Mouse (Mus musculus) midbrain, embryonic 14.5 days (tissue): ENCODE results near the gene Umad1. TPM values are rescaled to one million over a fixed set of nuclear protein-coding genes. Genes with fewer than 3 reads are reported as not detected.

Experiments
- ATAC-seq: fragments of 200-750 bp; cut with Nextera tagmentation; 2 replicates; pipeline ENCODE4 v1.8.0; 2017; ENCODE audit warnings: moderate number of reproducible peaks, moderate library complexity; ENCODE audit not compliant: low FRiP score, low TSS enrichment
- DNase-seq: peaks from one replicate; pipeline ENCODE4 v3.0.0-alpha.2; 2015
- H3K27ac ChIP-seq: fragments of 300-500 bp; sonication (generic); replicated peaks from 2 replicates; pipeline ENCODE4 v1.5.1; 2014; ENCODE audit warnings: mild to moderate bottlenecking, low read depth, low read length, moderate library complexity
- H3K27me3 ChIP-seq: fragments of 300-500 bp; sonication (generic); 2 replicates; pipeline ENCODE4 v1.6.1; 2014; ENCODE audit warnings: low read length, control low read depth, mixed read lengths; ENCODE audit not compliant: control insufficient read depth, insufficient read depth
- H3K36me3 ChIP-seq: fragments of 300-500 bp; sonication (generic); 2 replicates; pipeline ENCODE4 v1.6.1; 2014; ENCODE audit warnings: low read length, control low read depth; ENCODE audit not compliant: control insufficient read depth, insufficient read depth
- H3K4me1 ChIP-seq: fragments of 300-500 bp; sonication (generic); 2 replicates; pipeline ENCODE4 v1.6.1; 2014; ENCODE audit warnings: mild to moderate bottlenecking, antibody characterized with exemption, low read length, control low read depth; ENCODE audit not compliant: control insufficient read depth, insufficient read depth
- H3K4me2 ChIP-seq: fragments of 300-500 bp; sonication (generic); 2 replicates; pipeline ENCODE4 v1.6.1; 2014; ENCODE audit warnings: mild to moderate bottlenecking, low read length, moderate library complexity
- H3K4me3 ChIP-seq: fragments of 300-500 bp; sonication (generic); replicated peaks from 2 replicates; pipeline ENCODE4 v1.5.1; 2014; ENCODE audit warnings: low read depth, low read length
- H3K9ac ChIP-seq: fragments of 300-500 bp; sonication (generic); replicated peaks from 2 replicates; pipeline ENCODE4 v1.6.1; 2014; ENCODE audit warnings: mild to moderate bottlenecking, low read length, moderate library complexity
- H3K9me3 ChIP-seq: fragments of 300-500 bp; sonication (generic); 2 replicates; pipeline ENCODE4 v1.6.1; 2016; ENCODE audit warnings: low read length, control low read depth, mixed read lengths; ENCODE audit not compliant: control insufficient read depth
- WGBS: fragments of 180-500 bp; shearing (Covaris S2); extraction: QIAGEN DNeasy Blood & Tissue Kit; methylation state at CpG from one replicate; pipeline ENCODE4 v1.1.7; 2014; 5-methylcytosine and 5-hydroxymethylcytosine counted together
- polyA plus RNA-seq: library from polyadenylated mRNA; unstranded; fragments of >200 nt; fragmentation: Nextera tagmentation; extraction: Ambion mirVana; gene quantifications from 2 replicates; pipeline ENCODE4 v1.2.1, GENCODE M21; 2014

The Umad1 gene
- polyA plus RNA-seq, 1 experiment from 2014 or later, result 57.2 TPM

DNA sequence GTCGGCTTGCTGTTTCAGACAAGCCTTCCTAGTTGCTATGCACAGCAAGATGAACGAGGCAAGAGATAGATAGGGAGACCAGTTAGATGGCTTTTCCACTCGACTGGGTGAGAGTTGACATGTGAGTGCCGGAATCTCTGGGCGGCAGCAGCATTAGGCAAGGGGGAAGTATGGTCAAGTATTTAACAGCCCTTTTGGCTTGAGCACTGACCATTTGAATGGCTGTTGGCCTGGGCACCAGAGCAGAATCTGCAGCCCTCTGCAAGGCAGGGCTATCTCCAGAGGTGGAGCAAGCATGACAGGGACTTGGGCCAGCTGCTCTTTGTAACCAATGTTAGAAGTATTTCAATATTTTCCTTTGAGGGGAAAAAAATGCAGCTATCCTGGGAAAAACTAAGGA is 213.8 kb downstream of the Umad1 start:
- H3K9ac ChIP-seq, result no peak overlapping the region
- peaks cover 3% of the 10 kb centered on the region; the same call in 1 of the 2 replicates for H3K4me1 ChIP-seq
- 78% methylated on average over 5 of the region's 5 CpGs for WGBS
- no peak overlapping the region for H3K4me3 ChIP-seq
- H3K9me3 ChIP-seq, result no peaks in the 10 kb centered on the region
- no peak overlapping the region for H3K4me2 ChIP-seq
- H3K36me3 ChIP-seq, result no peaks in the 10 kb centered on the region
- no peak for ATAC-seq
- no peak for DNase-seq
- no peak overlapping the region for H3K27ac ChIP-seq
- no peaks in the 10 kb centered on the region for H3K27me3 ChIP-seq

DNA sequence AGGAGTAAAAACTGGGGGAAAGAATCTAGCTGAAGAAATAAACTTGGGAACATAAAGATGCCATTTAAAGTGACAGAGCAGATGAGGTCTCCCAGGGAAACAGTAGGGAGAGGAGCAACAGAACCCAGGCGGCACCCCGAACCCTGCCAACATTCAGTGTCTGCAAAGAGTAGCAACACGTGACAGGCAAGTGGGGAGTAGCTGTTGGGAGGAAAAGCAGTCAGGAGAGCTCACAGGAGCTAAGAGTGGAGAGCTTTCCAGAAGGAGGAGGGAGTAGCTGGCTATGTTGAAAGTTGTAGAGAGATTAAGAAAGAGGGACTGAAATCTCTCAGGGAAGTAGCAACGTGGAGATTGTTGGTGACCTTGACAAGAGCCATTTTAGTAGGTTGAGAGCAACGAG is 214.4 kb downstream of the Umad1 start:
- H3K9ac ChIP-seq, result no peak overlapping the region
- H3K4me1 ChIP-seq, result no peaks in the 10 kb centered on the region
- no peak overlapping the region for H3K27ac ChIP-seq
- H3K36me3 ChIP-seq, result no peaks in the 10 kb centered on the region
- no peaks in the 10 kb centered on the region for H3K9me3 ChIP-seq
- no peak overlapping the region for H3K4me3 ChIP-seq
- 67% methylated on average over 5 of the region's 5 CpGs for WGBS
- ATAC-seq (no peak), DNase-seq (no peak)
- no peaks in the 10 kb centered on the region for H3K27me3 ChIP-seq
- no peak overlapping the region for H3K4me2 ChIP-seq

GRCm38 (mm10) chr6:8474316-8474715 is 215.2 kb downstream of the Umad1 start:
- Histone ChIP-seq H3K27me3 (no peaks in the 10 kb centered on the region), H3K4me1 (no peaks in the 10 kb centered on the region), H3K36me3 (no peaks in the 10 kb centered on the region), H3K4me3 (no peak overlapping the region), H3K9ac (no peak overlapping the region), H3K27ac (no peak overlapping the region), H3K4me2 (no peak overlapping the region), H3K9me3 (no peaks in the 10 kb centered on the region)
- no peak for ATAC-seq
- no peak for DNase-seq
- WGBS, result 80% methylated on average over 3 of the region's 3 CpGs

DNA sequence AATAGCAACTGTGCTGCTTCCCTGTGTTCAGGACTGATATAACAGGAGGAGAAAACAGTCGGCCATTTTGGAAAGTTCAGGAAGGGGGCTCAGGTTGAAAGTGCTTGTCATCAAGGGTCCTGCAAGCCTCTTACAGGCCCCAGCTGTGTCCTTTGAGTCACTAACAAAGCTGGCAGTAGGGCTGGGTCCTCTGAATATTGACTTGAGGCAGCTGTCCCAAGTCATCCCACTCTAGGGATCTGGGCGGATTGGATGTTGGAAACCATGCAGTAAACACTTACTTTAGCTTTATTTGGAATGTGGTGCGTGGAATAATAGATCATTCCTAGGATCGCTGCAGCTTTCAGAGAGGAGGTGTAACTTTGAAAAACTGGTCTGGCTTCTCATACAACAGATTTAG is 215.7 kb downstream of the Umad1 start:
- Histone ChIP-seq H3K27ac (no peak overlapping the region), H3K27me3 (no peaks in the 10 kb centered on the region), H3K9me3 (no peaks in the 10 kb centered on the region), H3K4me2 (no peak overlapping the region), H3K4me3 (no peak overlapping the region), H3K9ac (no peak overlapping the region), H3K36me3 (no peaks in the 10 kb centered on the region), H3K4me1 (no peaks in the 10 kb centered on the region)
- DNase-seq, result no peak
- 89% methylated on average over 4 of the region's 4 CpGs for WGBS
- ATAC-seq, result no peak

DNA sequence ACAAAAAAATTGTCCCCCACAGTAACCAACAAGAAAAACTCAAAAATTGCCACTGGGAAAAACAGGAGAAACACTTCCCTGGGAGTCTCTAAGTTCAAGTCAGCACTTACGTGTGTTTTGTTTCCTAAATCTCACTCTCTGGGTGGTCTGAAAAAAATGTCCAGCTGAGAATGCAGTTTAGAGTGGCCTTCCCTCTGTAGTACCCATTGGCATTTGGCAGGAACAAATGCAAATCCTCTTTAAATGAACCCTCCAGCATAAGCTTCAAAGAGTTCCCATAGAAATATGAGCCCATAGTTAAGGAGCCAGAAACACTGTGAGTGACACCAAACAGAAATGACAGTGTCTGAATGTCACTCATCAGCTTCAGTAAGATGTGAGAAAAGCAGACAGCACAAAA is 220.1 kb downstream of the Umad1 start:
- H3K36me3 ChIP-seq, result no peaks in the 10 kb centered on the region
- no peak overlapping the region for H3K9ac ChIP-seq
- no peak overlapping the region for H3K4me2 ChIP-seq
- H3K4me1 ChIP-seq, result no peaks in the 10 kb centered on the region
- H3K27me3 ChIP-seq, result no peaks in the 10 kb centered on the region
- DNase-seq (peak; percentile 11), ATAC-seq (no peak)
- no peaks in the 10 kb centered on the region for H3K9me3 ChIP-seq
- 27% methylated on average over 1 of the region's 1 CpGs for WGBS
- no peak overlapping the region for H3K4me3 ChIP-seq
- no peak overlapping the region for H3K27ac ChIP-seq

DNA sequence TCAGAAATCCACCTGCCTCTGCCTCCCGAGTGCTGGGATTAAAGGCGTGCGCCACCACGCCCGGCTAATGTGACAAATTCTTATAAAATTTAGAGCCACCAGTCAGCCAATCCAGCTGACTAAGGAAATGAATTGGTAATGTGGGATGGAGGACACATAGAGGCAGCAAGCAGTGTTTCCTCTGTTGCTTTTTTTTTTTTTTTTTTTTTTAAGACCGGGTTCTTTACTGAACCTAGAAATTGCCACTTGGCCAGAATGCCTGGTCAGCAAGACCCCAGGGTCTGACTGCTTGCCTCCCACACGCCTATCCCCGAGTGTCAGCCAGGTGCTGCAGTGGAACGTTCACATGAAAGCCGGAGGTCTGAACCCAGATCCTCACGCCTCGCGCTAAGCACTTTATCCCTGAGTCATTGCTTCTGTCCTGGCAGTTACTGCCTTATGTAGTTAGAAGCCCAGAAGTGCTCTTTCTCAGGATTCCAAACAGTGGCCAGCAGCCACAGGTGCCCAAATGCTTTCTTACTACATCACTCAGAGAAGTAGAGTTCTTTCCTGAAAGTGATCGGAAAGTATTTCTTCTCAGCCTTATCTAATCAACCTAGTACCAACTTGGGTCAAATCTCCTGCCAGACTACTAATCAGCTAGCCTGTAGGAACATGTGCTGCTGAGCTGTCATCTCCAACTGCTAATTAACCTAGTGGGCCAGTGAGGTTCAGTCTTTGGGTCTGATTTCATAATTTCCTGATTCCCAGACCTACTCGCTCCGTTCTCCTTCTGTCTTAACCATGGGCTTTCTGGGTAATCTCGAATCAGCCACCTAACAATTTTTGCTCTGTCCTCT is 225.6 kb downstream of the Umad1 start:
- no peaks in the 10 kb centered on the region for H3K9me3 ChIP-seq
- no peaks in the 10 kb centered on the region for H3K27me3 ChIP-seq
- no peaks in the 10 kb centered on the region for H3K36me3 ChIP-seq
- H3K4me1 ChIP-seq, result peaks cover 12% of the 10 kb centered on the region; the same call in 1 of the 2 replicates
- DNase-seq (no peak), ATAC-seq (no peak)
- no peak overlapping the region for H3K27ac ChIP-seq
- no peak overlapping the region for H3K4me2 ChIP-seq
- H3K4me3 ChIP-seq, result no peak overlapping the region
- WGBS, result 94% methylated on average over 17 of the region's 17 CpGs
- no peak overlapping the region for H3K9ac ChIP-seq

DNA sequence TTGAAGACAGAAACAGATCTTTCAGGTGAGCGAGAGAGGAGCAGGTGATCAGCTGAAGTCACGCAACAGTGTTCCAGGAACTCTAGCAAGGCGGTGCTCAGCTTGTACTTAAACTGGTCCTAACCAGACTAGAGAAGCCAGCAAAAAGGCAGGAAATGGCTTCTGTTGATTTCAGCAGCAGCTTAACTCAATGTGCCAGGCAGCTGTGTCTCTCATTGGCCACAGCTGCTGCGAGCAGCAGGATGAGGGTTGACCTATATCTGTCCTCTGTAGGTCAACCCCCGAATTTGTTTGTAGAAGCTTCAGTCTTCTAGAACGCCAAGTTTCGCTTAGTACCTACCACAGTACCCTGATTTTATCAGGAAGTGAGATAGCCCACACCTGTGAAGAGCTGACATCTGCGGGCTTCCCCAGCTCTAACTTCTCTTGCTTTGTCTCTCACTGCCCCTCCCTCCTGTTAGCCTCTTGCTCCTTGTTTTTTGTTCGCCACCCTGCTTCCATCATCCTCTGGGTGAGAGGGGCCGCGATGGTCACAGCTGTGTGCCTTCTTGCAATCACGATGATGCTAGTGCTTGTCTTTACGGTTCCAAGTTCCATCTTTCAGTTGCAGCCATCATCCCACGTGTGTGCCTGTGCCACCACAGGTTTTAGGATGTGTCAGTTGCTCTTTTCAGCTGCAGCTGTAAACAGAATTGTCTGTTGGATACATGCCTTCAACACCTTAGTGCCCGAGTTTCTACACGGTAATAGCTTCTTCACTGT is 226.5 kb downstream of the Umad1 start:
- DNase-seq (no peak), ATAC-seq (no peak)
- Histone ChIP-seq H3K4me1 (peaks cover 12% of the 10 kb centered on the region; the same call in 1 of the 2 replicates), H3K27me3 (no peaks in the 10 kb centered on the region), H3K27ac (no peak overlapping the region), H3K9ac (no peak overlapping the region), H3K4me3 (no peak overlapping the region), H3K36me3 (no peaks in the 10 kb centered on the region), H3K4me2 (no peak overlapping the region), H3K9me3 (no peaks in the 10 kb centered on the region)
- 90% methylated on average over 16 of the region's 16 CpGs for WGBS

- WGBS, result 73% methylated on average over 17 of the region's 17 CpGs
- no peaks in the 10 kb centered on the region for H3K36me3 ChIP-seq
- no peak for DNase-seq
- H3K27me3 ChIP-seq, result no peaks in the 10 kb centered on the region
- H3K4me1 ChIP-seq, result peaks cover 12% of the 10 kb centered on the region; the same call in 1 of the 2 replicates
- H3K4me2 ChIP-seq, result peak overlapping the region; percentile 30
- ATAC-seq, result no peak
- no peak overlapping the region for H3K4me3 ChIP-seq
- peak overlapping the region; percentile 52 for H3K27ac ChIP-seq
- H3K9me3 ChIP-seq, result no peaks in the 10 kb centered on the region
- no peak overlapping the region for H3K9ac ChIP-seq
Observed at GRCm38 (mm10) chr6:8486391-8487043, 227.4 kb downstream of the Umad1 start.
